Mouse (Mus musculus): Measurements from ENCODE around the gene Sapcd1. TPM values are rescaled to one million over a fixed set of nuclear protein-coding genes. Genes with fewer than 3 reads are reported as not detected.
A peak's percentile ranks its signal among the peaks of the same experiment; 100 is the strongest.

The Sapcd1 gene
- polyA plus RNA-seq, 1 experiment, result 7.3 TPM

GRCm38 (mm10) chr17:35060737-35061297, 33.0 kb upstream of the Sapcd1 start:
- no peaks in the 10 kb centered on the region for H3K27me3 ChIP-seq (ENCODE audit: control insufficient read depth, insufficient read depth, low read length)
- 87% methylated on average over 22 of the region's 22 CpGs for WGBS
- no peak overlapping the region for H3K27ac ChIP-seq (ENCODE audit: insufficient read depth, low read length)
- peaks cover 15% of the 10 kb centered on the region for H3K4me1 ChIP-seq (ENCODE audit: control insufficient read depth, insufficient read depth, insufficient read length)
- H3K36me3 ChIP-seq (ENCODE audit: control insufficient read depth, insufficient read depth, low read length), result peaks cover 9% of the 10 kb centered on the region
- no peak overlapping the region for H3K4me3 ChIP-seq (ENCODE audit: extremely low read depth, insufficient read depth, insufficient read length)
- TF ChIP-seq POLR2A (IDR thresholded peaks at IDR 0.05; ENCODE audit: low read depth, low read length), result no peak
- TF ChIP-seq CTCF (IDR thresholded peaks at IDR 0.05; ENCODE audit: extremely low read depth, insufficient read depth, insufficient read length, insufficient replicate concordance), result no peak
- no peak for DNase-seq (ENCODE audit: low read depth in 1 of 2, low spot score in 2 of 2)

DNA sequence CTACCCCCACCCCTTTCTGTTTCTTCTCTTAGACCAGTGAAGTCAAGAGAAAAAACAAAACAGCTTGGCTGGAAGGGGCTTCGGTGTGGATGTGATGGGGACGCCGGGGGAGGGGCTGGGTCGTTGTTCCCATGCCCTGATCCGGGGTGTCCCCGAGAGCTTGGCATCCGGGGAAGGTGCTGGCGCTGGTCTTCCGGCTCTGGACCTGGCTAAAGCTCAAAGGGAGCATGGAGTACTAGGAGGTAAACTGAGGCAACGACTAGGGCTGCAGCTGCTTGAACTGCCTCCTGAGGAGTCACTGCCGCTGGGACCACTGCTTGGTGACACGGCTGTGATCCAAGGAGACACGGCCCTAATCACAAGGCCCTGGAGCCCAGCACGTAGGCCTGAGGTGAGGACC, 32.3 kb upstream of the Sapcd1 start:
- Histone ChIP-seq H3K27me3 (ENCODE audit: control insufficient read depth, insufficient read depth, low read length) (no peaks in the 10 kb centered on the region), H3K4me1 (ENCODE audit: control insufficient read depth, insufficient read depth, insufficient read length) (peaks cover 11% of the 10 kb centered on the region), H3K36me3 (ENCODE audit: control insufficient read depth, insufficient read depth, low read length) (peaks cover 15% of the 10 kb centered on the region), H3K27ac (ENCODE audit: insufficient read depth, low read length) (no peak overlapping the region), H3K4me3 (ENCODE audit: extremely low read depth, insufficient read depth, insufficient read length) (0 out of 2 replicates have a peak overlapping the region, but pooled peaks have one; percentile 58)
- no peak for DNase-seq (ENCODE audit: low read depth in 1 of 2, low spot score in 2 of 2)
- WGBS, result 60% methylated on average over 14 of the region's 14 CpGs
- TF ChIP-seq POLR2A (IDR thresholded peaks at IDR 0.05; ENCODE audit: low read depth, low read length), result no peak
- TF ChIP-seq CTCF (IDR thresholded peaks at IDR 0.05; ENCODE audit: extremely low read depth, insufficient read depth, insufficient read length, insufficient replicate concordance), result no peak

DNA sequence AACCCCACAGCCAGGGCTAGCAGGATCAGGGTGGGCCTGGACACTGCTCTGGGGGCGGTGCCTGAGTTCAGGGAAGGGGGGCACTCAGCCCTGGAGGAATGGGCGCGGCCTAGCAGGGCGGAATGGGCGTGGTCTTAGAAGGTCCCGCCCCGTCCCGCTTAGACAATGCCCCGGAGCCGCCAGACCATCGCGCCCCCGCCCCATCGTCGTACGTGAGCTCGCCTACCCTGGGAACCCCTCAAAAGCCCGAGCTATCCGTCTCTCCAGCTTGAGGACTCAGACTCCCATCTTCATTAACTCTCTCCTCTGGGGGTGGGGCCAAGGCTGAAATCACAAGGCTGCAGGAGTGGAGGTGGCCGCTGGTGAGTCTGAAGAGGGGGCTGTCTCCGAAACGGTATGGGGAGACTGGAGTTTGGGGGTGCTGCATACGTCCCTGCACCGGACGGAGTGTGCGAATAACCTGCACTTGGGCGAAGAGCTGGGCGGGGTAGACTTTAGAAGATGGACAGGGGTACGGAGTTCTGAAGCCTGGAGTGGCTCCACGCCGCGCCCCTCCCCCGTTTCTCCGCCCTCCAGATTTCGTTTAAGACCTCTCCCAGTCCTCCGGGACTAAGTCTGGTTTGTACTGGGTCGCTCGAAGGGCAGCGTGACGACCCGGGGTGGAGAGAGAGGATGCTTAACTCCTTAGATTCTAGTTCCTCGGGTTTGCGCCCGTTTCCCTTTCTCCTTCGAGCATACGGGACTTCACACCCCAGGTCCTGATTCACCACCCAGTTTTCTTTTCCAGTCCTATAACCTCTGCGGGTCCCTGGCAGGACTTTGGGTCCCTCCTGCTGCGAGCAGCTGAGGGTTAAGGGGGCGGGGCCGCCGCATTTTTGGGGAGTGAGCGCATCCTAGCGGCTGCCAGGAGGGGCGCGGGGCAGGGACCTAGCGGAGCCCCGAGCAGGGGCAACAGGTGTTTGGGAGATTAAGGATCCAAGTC, 31.4 kb upstream of the Sapcd1 start, which contains the start of gene Ddah2:
Gene Ddah2, plus strand, starts transcription at position 125 of the 982 bp plus-strand sequence.
- Histone ChIP-seq H3K27me3 (ENCODE audit: control insufficient read depth, insufficient read depth, low read length) (no peaks in the 10 kb centered on the region), H3K36me3 (ENCODE audit: control insufficient read depth, insufficient read depth, low read length) (peaks cover 19% of the 10 kb centered on the region), H3K4me1 (ENCODE audit: control insufficient read depth, insufficient read depth, insufficient read length) (peaks cover 7% of the 10 kb centered on the region; the same call in 1 of the 2 replicates), H3K27ac (ENCODE audit: insufficient read depth, low read length) (peak within 1 kb of the TSS; percentile 38), H3K4me3 (ENCODE audit: extremely low read depth, insufficient read depth, insufficient read length) (peak within 1 kb of the TSS; percentile 58)
- 1% methylated on average over 57 of the region's 57 CpGs for WGBS
- TF ChIP-seq CTCF (IDR thresholded peaks at IDR 0.05; ENCODE audit: extremely low read depth, insufficient read depth, insufficient read length, insufficient replicate concordance) (peak; percentile 92), POLR2A (IDR thresholded peaks at IDR 0.05; ENCODE audit: low read depth, low read length) (no peak)
- DNase-seq (ENCODE audit: low read depth in 1 of 2, low spot score in 2 of 2), result peak; percentile 49 to 83

DNA sequence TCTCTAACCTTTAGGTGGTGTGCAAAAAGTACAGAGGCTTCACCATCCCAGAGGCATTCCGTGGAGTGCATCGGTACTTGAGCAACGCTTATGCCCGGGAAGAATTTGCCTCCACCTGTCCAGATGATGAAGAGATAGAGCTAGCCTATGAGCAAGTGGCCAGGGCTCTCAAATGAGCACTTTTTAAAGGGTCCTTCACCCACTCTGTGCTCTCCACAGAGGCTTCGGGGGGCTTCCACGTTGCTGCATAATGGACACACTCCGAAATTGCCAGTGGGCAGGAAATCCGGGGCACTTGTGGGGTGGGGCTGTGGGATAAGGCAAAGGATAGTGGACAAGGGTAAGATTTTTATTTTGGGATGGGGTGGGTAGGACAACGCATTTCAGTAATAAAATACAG, 30.5 kb upstream of the Sapcd1 start:
- no peak for DNase-seq (ENCODE audit: low read depth in 1 of 2, low spot score in 2 of 2)
- Histone ChIP-seq H3K36me3 (ENCODE audit: control insufficient read depth, insufficient read depth, low read length) (peaks cover 26% of the 10 kb centered on the region), H3K4me3 (ENCODE audit: extremely low read depth, insufficient read depth, insufficient read length) (no peak overlapping the region), H3K27ac (ENCODE audit: insufficient read depth, low read length) (no peak overlapping the region), H3K4me1 (ENCODE audit: control insufficient read depth, insufficient read depth, insufficient read length) (peaks cover 7% of the 10 kb centered on the region; the same call in 1 of the 2 replicates), H3K27me3 (ENCODE audit: control insufficient read depth, insufficient read depth, low read length) (no peaks in the 10 kb centered on the region)
- 81% methylated on average over 9 of the region's 9 CpGs for WGBS
- TF ChIP-seq POLR2A (IDR thresholded peaks at IDR 0.05; ENCODE audit: low read depth, low read length), result no peak
- TF ChIP-seq CTCF (IDR thresholded peaks at IDR 0.05; ENCODE audit: extremely low read depth, insufficient read depth, insufficient read length, insufficient replicate concordance), result no peak

DNA sequence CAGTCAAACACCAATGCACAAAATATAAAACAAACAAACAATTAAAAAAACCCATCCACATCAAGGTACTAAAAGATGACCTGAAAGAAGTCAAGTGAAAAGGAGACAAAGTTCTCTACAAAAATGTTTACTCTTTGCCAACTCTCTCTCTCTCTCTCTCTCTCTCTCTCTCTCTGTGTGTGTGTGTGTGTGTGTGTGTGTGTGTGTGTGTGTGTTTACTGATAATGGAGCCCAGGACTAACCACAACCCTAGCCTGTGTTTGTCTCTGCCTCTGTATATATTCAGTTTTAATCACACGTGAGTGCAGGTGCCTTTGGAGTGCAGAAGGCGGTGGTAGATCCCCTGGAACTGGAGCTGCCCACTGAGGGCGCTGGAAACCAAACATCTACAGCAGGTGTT, 29.3 kb upstream of the Sapcd1 start:
- Histone ChIP-seq H3K4me1 (ENCODE audit: control insufficient read depth, insufficient read depth, insufficient read length) (peaks cover 13% of the 10 kb centered on the region; the same call in 1 of the 2 replicates), H3K4me3 (ENCODE audit: extremely low read depth, insufficient read depth, insufficient read length) (no peak overlapping the region), H3K27me3 (ENCODE audit: control insufficient read depth, insufficient read depth, low read length) (no peaks in the 10 kb centered on the region), H3K36me3 (ENCODE audit: control insufficient read depth, insufficient read depth, low read length) (peaks cover 34% of the 10 kb centered on the region), H3K27ac (ENCODE audit: insufficient read depth, low read length) (no peak overlapping the region)
- 69% methylated on average over 3 of the region's 3 CpGs for WGBS
- TF ChIP-seq POLR2A (IDR thresholded peaks at IDR 0.05; ENCODE audit: low read depth, low read length) (no peak), CTCF (IDR thresholded peaks at IDR 0.05; ENCODE audit: extremely low read depth, insufficient read depth, insufficient read length, insufficient replicate concordance) (no peak)
- DNase-seq (ENCODE audit: low read depth in 1 of 2, low spot score in 2 of 2), result no peak

DNA sequence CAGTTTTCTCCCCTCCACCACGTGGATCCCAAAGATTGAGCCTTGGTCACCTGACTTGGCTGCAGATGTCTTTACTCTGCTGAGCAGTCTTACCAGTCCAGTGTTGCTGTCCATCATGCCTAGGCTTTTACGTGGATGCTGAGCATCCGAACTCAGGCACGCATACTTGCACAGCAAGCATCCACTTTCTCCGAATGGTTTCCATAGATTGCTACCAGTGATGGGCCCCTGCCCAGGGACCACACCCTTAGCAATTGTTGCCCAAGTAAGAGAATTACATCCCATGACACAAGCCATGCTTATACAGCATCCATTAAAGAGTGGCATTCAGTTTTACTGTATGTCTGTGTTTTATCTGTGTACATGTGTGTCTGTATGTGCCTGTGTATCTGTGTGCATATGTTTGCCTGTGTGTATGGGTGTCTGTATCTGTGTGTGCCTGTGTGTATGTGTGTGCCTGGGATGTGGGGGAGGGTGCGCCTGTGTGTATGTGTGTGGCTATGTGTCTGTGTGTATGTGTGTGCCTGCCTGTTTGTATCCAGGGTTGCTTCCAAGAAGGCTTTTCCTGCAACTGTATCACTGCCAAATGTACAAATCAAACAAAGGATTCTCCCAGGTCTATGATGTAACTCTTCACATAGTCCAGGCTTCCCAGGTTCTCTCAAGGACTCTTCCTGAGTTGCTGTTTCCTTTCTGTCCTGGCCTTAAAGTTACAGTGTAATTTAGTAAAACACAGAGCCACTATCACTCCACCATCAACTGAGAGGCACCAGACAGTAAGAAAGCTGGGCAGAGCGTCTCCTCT, 28.1 kb upstream of the Sapcd1 start:
- peaks cover 15% of the 10 kb centered on the region for H3K4me1 ChIP-seq (ENCODE audit: control insufficient read depth, insufficient read depth, insufficient read length)
- H3K27ac ChIP-seq (ENCODE audit: insufficient read depth, low read length), result peak overlapping the region; percentile 38; the same call in 1 of the 2 replicates
- TF ChIP-seq POLR2A (IDR thresholded peaks at IDR 0.05; ENCODE audit: low read depth, low read length) (no peak), CTCF (IDR thresholded peaks at IDR 0.05; ENCODE audit: extremely low read depth, insufficient read depth, insufficient read length, insufficient replicate concordance) (no peak)
- no peak overlapping the region for H3K4me3 ChIP-seq (ENCODE audit: extremely low read depth, insufficient read depth, insufficient read length)
- H3K36me3 ChIP-seq (ENCODE audit: control insufficient read depth, insufficient read depth, low read length), result peaks cover 34% of the 10 kb centered on the region
- WGBS, result 89% methylated on average over 7 of the region's 7 CpGs
- DNase-seq (ENCODE audit: low read depth in 1 of 2, low spot score in 2 of 2), result no peak
- no peaks in the 10 kb centered on the region for H3K27me3 ChIP-seq (ENCODE audit: control insufficient read depth, insufficient read depth, low read length)
